Mouse (Mus musculus): ENCODE results near the gene Acsl5. TPM values are rescaled to one million over a fixed set of nuclear protein-coding genes. Genes with fewer than 3 reads are reported as not detected.

Acsl5 gene
- polyA plus RNA-seq, 1 experiment from 2014 or later, result 19.8 TPM

GRCm38 (mm10) chr19:55216876-55217275 lies 34.9 kb upstream of the Acsl5 start:
- Histone ChIP-seq H3K4me2 (ENCODE audit: low read depth, severe bottlenecking) (no peak overlapping the region), H3K9me3 (ENCODE audit: control insufficient read depth, low read length) (no peaks in the 10 kb centered on the region), H3K36me3 (ENCODE audit: control insufficient read depth, insufficient read depth, low read length) (no peaks in the 10 kb centered on the region), H3K4me3 (ENCODE audit: low read depth, low read length) (no peak overlapping the region), H3K27me3 (ENCODE audit: control insufficient read depth, insufficient read depth, low read length) (no peaks in the 10 kb centered on the region), H3K27ac (replicated peaks; ENCODE audit: low read depth, low read length) (no peak overlapping the region), H3K9ac (ENCODE audit: low read length) (no peak overlapping the region), H3K4me1 (ENCODE audit: control insufficient read depth, insufficient read depth, low read length) (0 out of 2 replicates have a peak, but pooled peaks cover 4% of the 10 kb centered on the region)
- 91% methylated on average over 4 of the region's 4 CpGs for WGBS
- no peak for ATAC-seq (ENCODE audit: insufficient number of reproducible peaks, low FRiP score, low TSS enrichment, low read depth)
- no peak for DNase-seq (ENCODE audit: low spot score)

- WGBS, result 60% methylated on average over 9 of the region's 9 CpGs
- no peak overlapping the region for H3K9ac ChIP-seq (ENCODE audit: low read length)
- ATAC-seq (ENCODE audit: insufficient number of reproducible peaks, low FRiP score, low TSS enrichment, low read depth), result no peak
- no peaks in the 10 kb centered on the region for H3K9me3 ChIP-seq (ENCODE audit: control insufficient read depth, low read length)
- H3K27me3 ChIP-seq (ENCODE audit: control insufficient read depth, insufficient read depth, low read length), result no peaks in the 10 kb centered on the region
- H3K4me3 ChIP-seq (ENCODE audit: low read depth, low read length), result no peak overlapping the region
- H3K27ac ChIP-seq (replicated peaks; ENCODE audit: low read depth, low read length), result no peak overlapping the region
- H3K4me2 ChIP-seq (ENCODE audit: low read depth, severe bottlenecking), result no peak overlapping the region
- 0 out of 2 replicates have a peak, but pooled peaks cover 4% of the 10 kb centered on the region for H3K4me1 ChIP-seq (ENCODE audit: control insufficient read depth, insufficient read depth, low read length)
- no peak for DNase-seq (ENCODE audit: low spot score)
- H3K36me3 ChIP-seq (ENCODE audit: control insufficient read depth, insufficient read depth, low read length), result no peaks in the 10 kb centered on the region
These were observed 34.4 kb upstream of the Acsl5 start for GRCm38 (mm10) chr19:55217365-55217764.

DNA sequence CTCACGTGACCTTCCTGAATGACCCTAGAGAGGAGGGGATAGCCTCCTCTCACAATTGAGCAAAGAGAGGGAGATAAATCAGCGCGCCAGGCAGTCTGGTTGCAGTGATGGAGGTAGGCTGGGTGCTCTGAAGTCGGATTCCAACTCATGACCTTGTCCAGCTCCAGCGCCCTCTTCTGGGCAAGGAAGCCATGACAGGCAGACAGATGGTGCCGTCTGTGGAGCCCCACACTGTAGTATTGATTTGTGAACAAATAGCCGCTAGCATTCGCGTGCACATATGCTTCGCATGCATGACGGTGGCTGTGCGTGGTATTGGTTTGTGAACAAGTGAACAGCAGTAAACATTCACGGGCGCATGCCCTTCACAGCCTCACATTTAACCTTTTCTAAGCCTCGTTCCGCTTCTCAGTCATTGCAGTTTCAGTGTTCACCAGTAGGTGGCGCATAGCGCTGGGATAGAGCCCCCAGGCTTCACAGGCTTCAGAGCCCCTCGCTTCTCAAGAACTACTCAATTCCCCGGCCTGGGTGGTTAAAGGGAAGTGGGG lies 33.5 kb upstream of the Acsl5 start:
- DNase-seq (ENCODE audit: low spot score) (peak; percentile 95), ATAC-seq (ENCODE audit: insufficient number of reproducible peaks, low FRiP score, low TSS enrichment, low read depth) (peak; percentile 68; the same call in 1 of the 2 replicates)
- H3K4me1 ChIP-seq (ENCODE audit: control insufficient read depth, insufficient read depth, low read length), result 0 out of 2 replicates have a peak, but pooled peaks cover 4% of the 10 kb centered on the region
- no peaks in the 10 kb centered on the region for H3K36me3 ChIP-seq (ENCODE audit: control insufficient read depth, insufficient read depth, low read length)
- H3K27me3 ChIP-seq (ENCODE audit: control insufficient read depth, insufficient read depth, low read length), result no peaks in the 10 kb centered on the region
- no peaks in the 10 kb centered on the region for H3K9me3 ChIP-seq (ENCODE audit: control insufficient read depth, low read length)
- H3K4me3 ChIP-seq (ENCODE audit: low read depth, low read length), result no peak overlapping the region
- peak overlapping the region; percentile 40 for H3K4me2 ChIP-seq (ENCODE audit: low read depth, severe bottlenecking)
- H3K27ac ChIP-seq (replicated peaks; ENCODE audit: low read depth, low read length), result no peak overlapping the region
- WGBS, result 4% methylated on average over 20 of the region's 20 CpGs
- no peak overlapping the region for H3K9ac ChIP-seq (ENCODE audit: low read length)

DNA sequence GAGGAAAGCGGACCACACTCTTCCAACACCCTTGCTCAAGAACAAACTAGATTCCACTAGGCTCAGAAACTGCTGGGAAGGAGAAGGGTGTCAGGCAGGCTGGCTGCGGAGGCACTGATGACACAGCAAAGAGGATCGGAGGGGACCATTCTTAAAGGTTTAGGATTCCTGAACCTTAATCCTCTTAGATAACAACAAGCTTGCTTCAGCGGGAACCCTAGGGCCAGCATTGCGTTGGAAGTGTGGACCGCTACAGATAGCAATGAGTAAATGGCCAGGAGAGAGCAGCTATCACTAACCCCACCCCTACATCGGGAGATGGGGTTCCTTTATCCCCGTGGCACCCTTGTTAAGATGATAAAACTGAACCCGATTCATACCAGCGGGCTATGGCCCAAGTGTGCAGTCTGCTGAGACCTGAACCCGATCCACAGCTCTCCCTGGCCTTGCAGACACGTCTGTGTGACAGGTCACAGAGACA lies 33.0 kb upstream of the Acsl5 start:
- ATAC-seq (ENCODE audit: insufficient number of reproducible peaks, low FRiP score, low TSS enrichment, low read depth) (no peak), DNase-seq (ENCODE audit: low spot score) (no peak)
- WGBS, result 28% methylated on average over 12 of the region's 12 CpGs
- H3K36me3 ChIP-seq (ENCODE audit: control insufficient read depth, insufficient read depth, low read length), result no peaks in the 10 kb centered on the region
- no peak overlapping the region for H3K9ac ChIP-seq (ENCODE audit: low read length)
- 0 out of 2 replicates have a peak, but pooled peaks cover 4% of the 10 kb centered on the region for H3K4me1 ChIP-seq (ENCODE audit: control insufficient read depth, insufficient read depth, low read length)
- H3K4me2 ChIP-seq (ENCODE audit: low read depth, severe bottlenecking), result peak overlapping the region; percentile 40
- no peaks in the 10 kb centered on the region for H3K27me3 ChIP-seq (ENCODE audit: control insufficient read depth, insufficient read depth, low read length)
- no peak overlapping the region for H3K4me3 ChIP-seq (ENCODE audit: low read depth, low read length)
- no peaks in the 10 kb centered on the region for H3K9me3 ChIP-seq (ENCODE audit: control insufficient read depth, low read length)
- no peak overlapping the region for H3K27ac ChIP-seq (replicated peaks; ENCODE audit: low read depth, low read length)

DNA sequence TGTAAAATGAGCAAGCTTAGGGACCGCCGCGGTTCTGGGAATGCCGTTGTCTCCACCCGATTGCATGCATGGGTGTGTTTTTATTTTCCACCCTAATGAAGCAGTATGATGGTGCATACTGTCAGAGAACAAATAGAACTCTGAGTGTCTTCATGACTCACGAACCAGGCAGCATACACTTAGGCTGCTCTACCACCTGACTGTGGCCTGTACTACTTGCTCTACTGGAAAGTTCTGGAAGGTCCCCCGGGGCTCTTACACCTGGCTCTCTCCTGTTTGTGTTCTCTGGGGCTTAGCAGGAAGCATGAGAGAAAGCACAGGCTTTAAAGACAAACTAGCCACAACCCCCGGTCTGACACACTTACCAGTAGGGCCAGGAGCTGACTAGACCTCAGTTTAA lies 32.4 kb upstream of the Acsl5 start:
- Histone ChIP-seq H3K4me2 (ENCODE audit: low read depth, severe bottlenecking) (no peak overlapping the region), H3K27ac (replicated peaks; ENCODE audit: low read depth, low read length) (no peak overlapping the region), H3K36me3 (ENCODE audit: control insufficient read depth, insufficient read depth, low read length) (no peaks in the 10 kb centered on the region), H3K4me3 (ENCODE audit: low read depth, low read length) (no peak overlapping the region), H3K4me1 (ENCODE audit: control insufficient read depth, insufficient read depth, low read length) (0 out of 2 replicates have a peak, but pooled peaks cover 4% of the 10 kb centered on the region), H3K9me3 (ENCODE audit: control insufficient read depth, low read length) (no peaks in the 10 kb centered on the region), H3K9ac (ENCODE audit: low read length) (no peak overlapping the region), H3K27me3 (ENCODE audit: control insufficient read depth, insufficient read depth, low read length) (no peaks in the 10 kb centered on the region)
- no peak for DNase-seq (ENCODE audit: low spot score)
- WGBS, result 81% methylated on average over 8 of the region's 8 CpGs
- no peak for ATAC-seq (ENCODE audit: insufficient number of reproducible peaks, low FRiP score, low TSS enrichment, low read depth)

DNA sequence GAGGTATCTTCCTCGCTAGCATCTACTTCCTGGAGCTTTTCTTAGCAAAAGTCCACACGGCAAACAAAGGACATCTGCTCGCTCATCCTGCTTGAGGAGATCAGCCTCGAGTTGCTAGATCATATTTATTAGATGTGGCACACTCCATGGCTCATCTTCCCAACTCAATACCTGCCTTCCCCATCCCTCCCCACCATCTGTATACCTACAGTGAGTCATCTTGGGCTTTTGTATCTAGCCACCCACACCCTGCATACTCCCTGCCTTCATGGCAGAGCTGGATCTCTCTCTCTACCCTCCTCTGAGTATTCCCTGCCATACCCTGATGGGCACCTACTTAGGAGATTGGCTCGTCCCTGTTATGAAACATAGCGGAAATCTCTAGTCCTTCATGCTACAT lies 30.5 kb upstream of the Acsl5 start:
- WGBS, result 94% methylated on average over 6 of the region's 6 CpGs
- ATAC-seq (ENCODE audit: insufficient number of reproducible peaks, low FRiP score, low TSS enrichment, low read depth) (no peak), DNase-seq (ENCODE audit: low spot score) (no peak)
- no peak overlapping the region for H3K27ac ChIP-seq (replicated peaks; ENCODE audit: low read depth, low read length)
- H3K4me1 ChIP-seq (ENCODE audit: control insufficient read depth, insufficient read depth, low read length), result 0 out of 2 replicates have a peak, but pooled peaks cover 4% of the 10 kb centered on the region
- H3K36me3 ChIP-seq (ENCODE audit: control insufficient read depth, insufficient read depth, low read length), result no peaks in the 10 kb centered on the region
- no peaks in the 10 kb centered on the region for H3K9me3 ChIP-seq (ENCODE audit: control insufficient read depth, low read length)
- H3K27me3 ChIP-seq (ENCODE audit: control insufficient read depth, insufficient read depth, low read length), result no peaks in the 10 kb centered on the region
- H3K4me3 ChIP-seq (ENCODE audit: low read depth, low read length), result no peak overlapping the region
- H3K9ac ChIP-seq (ENCODE audit: low read length), result no peak overlapping the region
- no peak overlapping the region for H3K4me2 ChIP-seq (ENCODE audit: low read depth, severe bottlenecking)

DNA sequence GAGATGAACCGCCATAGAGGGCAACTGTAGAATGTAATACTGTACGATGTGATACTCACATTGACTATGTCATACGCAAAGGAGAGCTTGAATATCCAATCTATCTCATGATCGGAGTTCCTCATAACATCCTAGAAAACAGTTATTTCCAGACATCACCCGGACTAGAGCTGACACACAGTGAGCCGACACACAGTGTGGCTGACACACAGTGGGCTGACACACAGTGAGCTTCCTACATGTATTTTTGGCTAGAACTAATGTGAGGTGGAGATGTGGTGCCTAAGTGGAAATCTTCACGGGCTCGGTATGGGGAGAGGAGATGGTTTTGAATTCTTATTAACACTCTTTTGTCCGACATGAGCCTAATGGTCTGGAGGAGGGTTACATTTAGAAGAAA lies 29.5 kb upstream of the Acsl5 start:
- Histone ChIP-seq H3K9ac (ENCODE audit: low read length) (no peak overlapping the region), H3K36me3 (ENCODE audit: control insufficient read depth, insufficient read depth, low read length) (no peaks in the 10 kb centered on the region), H3K4me2 (ENCODE audit: low read depth, severe bottlenecking) (no peak overlapping the region), H3K27me3 (ENCODE audit: control insufficient read depth, insufficient read depth, low read length) (no peaks in the 10 kb centered on the region), H3K9me3 (ENCODE audit: control insufficient read depth, low read length) (no peaks in the 10 kb centered on the region), H3K4me3 (ENCODE audit: low read depth, low read length) (no peak overlapping the region), H3K27ac (replicated peaks; ENCODE audit: low read depth, low read length) (no peak overlapping the region), H3K4me1 (ENCODE audit: control insufficient read depth, insufficient read depth, low read length) (0 out of 2 replicates have a peak, but pooled peaks cover 4% of the 10 kb centered on the region)
- 87% methylated on average over 9 of the region's 9 CpGs for WGBS
- DNase-seq (ENCODE audit: low spot score) (no peak), ATAC-seq (ENCODE audit: insufficient number of reproducible peaks, low FRiP score, low TSS enrichment, low read depth) (no peak)

- DNase-seq (ENCODE audit: low spot score) (no peak), ATAC-seq (ENCODE audit: insufficient number of reproducible peaks, low FRiP score, low TSS enrichment, low read depth) (no peak)
- H3K27me3 ChIP-seq (ENCODE audit: control insufficient read depth, insufficient read depth, low read length), result no peaks in the 10 kb centered on the region
- H3K9ac ChIP-seq (ENCODE audit: low read length), result no peak overlapping the region
- H3K27ac ChIP-seq (replicated peaks; ENCODE audit: low read depth, low read length), result no peak overlapping the region
- WGBS, result 76% methylated on average over 5 of the region's 5 CpGs
- no peaks in the 10 kb centered on the region for H3K36me3 ChIP-seq (ENCODE audit: control insufficient read depth, insufficient read depth, low read length)
- H3K4me1 ChIP-seq (ENCODE audit: control insufficient read depth, insufficient read depth, low read length), result no peaks in the 10 kb centered on the region
- no peaks in the 10 kb centered on the region for H3K9me3 ChIP-seq (ENCODE audit: control insufficient read depth, low read length)
- no peak overlapping the region for H3K4me2 ChIP-seq (ENCODE audit: low read depth, severe bottlenecking)
- no peak overlapping the region for H3K4me3 ChIP-seq (ENCODE audit: low read depth, low read length)
These were observed 25.1 kb upstream of the Acsl5 start for GRCm38 (mm10) chr19:55226621-55227020.

GRCm38 (mm10) chr19:55227135-55227534 lies 24.6 kb upstream of the Acsl5 start:
- Histone ChIP-seq H3K9ac (ENCODE audit: low read length) (no peak overlapping the region), H3K4me3 (ENCODE audit: low read depth, low read length) (no peak overlapping the region), H3K36me3 (ENCODE audit: control insufficient read depth, insufficient read depth, low read length) (no peaks in the 10 kb centered on the region), H3K27me3 (ENCODE audit: control insufficient read depth, insufficient read depth, low read length) (no peaks in the 10 kb centered on the region), H3K27ac (replicated peaks; ENCODE audit: low read depth, low read length) (no peak overlapping the region), H3K4me1 (ENCODE audit: control insufficient read depth, insufficient read depth, low read length) (no peaks in the 10 kb centered on the region), H3K9me3 (ENCODE audit: control insufficient read depth, low read length) (no peaks in the 10 kb centered on the region), H3K4me2 (ENCODE audit: low read depth, severe bottlenecking) (no peak overlapping the region)
- DNase-seq (ENCODE audit: low spot score) (no peak), ATAC-seq (ENCODE audit: insufficient number of reproducible peaks, low FRiP score, low TSS enrichment, low read depth) (no peak)
- 81% methylated on average over 7 of the region's 7 CpGs for WGBS
